Mouse (Mus musculus) right cerebral cortex, postnatal 14 days (tissue): ENCODE measurements around the gene Ggt5.
"Not testable (repeated sequence)": the region's sequence is repeated elsewhere in the genome, so short reads cannot be mapped to it uniquely, and the experiment has no call there.

Source experiments
- DNase-seq: peaks from one replicate; pipeline ENCODE4 v3.0.0; 2022

The Ggt5 gene

GRCm38 (mm10) chr10:75589129-75589528 lies at the start of gene Ggt5:
Ggt5 (plus strand) TSS chr10:75589340.
- DNase-seq = peak; percentile 36

DNA sequence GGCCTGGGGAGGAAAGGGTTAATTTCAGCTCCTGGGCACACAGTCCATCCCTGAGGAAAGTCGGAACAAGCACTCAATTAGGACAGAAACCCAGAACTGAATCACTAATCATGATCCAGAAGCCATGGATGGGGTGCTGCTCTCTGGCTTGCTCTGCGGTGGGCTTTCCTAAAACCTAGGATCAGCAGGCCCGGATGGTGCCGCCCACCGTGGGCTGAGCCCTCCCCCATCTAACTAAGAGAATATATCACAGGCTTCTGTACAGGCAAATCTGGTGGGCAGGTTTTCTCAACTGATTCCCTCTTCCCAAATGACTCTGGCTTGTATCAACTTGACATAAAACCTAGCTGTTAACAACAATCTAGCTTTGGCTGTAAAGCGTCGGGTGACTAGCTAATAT lies 41.2 kb upstream of the Ggt5 start:
- no peak for DNase-seq

DNA sequence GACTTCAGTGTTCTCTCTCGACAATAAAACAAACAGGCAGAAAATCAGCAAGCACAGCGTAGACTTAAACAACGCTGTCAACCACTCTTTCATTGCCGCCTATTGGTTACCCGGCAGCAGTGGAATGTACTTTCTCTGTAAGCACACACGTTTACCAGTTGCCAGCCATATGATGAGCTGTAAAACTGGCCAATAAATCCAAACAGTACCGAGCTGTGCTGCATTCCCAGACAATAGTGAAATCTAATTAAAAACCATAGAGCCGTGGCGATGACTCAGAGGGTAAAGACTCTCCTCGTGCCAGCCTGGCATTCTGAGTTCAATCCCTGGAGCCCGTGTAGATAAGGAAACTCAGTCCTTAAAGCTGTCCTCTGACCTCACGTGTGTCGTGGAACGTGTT lies 40.7 kb upstream of the Ggt5 start:
- DNase-seq = no peak

DNA sequence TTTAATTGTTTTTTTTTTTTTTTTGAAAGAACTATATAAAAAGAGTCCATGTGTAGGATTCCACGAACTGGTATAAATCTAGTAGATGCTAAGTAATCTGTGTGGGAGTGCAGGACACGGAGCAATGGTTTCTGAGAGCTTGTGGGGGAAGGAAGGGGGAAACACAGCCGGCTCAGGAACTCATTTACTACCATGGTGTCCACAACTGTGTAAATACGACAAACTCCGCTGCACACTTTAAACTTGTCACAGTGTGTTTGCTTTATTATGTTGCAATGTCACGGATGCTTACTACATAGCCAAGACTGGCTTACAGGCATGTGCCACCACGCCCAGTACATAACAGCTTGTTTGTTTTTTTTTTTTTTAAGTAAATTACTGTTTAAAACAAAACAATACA lies 39.3 kb upstream of the Ggt5 start:
- no peak for DNase-seq

DNA sequence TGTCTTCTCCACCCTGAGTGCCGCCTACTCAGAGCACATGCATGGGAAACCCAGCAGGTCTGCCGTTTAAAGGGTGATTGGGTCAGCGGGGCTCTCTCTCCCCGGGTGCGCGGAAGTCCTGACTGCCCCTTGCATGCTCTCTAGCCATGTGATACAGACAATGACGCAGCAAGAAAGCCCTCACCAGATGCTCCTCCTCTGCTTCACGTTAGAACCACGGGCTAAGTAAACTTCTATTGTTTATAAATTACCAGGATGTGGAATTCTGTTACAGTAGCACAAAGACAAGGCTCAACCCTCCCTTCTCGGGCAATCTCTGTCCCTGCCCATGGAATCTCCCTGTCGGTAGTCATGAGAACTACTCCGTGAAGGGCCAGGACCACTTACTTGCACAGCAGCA lies 38.0 kb upstream of the Ggt5 start:
- no peak for DNase-seq

- DNase-seq = no peak
Measured at GRCm38 (mm10) chr10:75552106-75552505, 37.0 kb upstream of the Ggt5 start.

GRCm38 (mm10) chr10:75552701-75553450 lies 36.3 kb upstream of the Ggt5 start:
- DNase-seq = no peak

DNA sequence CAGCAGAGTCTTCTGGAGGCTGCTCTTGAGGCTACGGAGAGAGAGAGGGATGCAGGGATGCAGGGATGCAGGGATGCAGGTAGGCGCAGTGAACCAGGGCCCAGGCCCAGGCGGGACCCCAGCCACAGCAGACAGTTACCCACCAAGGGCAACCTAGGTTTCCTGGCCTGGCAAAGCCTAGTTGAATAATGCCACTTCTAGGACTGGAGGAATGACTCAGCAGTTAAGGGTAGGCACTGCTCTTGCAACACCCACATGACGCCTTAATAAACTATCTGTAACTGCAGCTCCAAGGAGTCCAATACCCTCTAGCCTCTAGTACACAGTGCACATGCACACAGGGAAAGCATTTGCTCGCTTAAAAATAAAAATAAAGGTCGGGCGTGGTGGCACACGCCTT lies 35.0 kb upstream of the Ggt5 start:
- no peak for DNase-seq

DNA sequence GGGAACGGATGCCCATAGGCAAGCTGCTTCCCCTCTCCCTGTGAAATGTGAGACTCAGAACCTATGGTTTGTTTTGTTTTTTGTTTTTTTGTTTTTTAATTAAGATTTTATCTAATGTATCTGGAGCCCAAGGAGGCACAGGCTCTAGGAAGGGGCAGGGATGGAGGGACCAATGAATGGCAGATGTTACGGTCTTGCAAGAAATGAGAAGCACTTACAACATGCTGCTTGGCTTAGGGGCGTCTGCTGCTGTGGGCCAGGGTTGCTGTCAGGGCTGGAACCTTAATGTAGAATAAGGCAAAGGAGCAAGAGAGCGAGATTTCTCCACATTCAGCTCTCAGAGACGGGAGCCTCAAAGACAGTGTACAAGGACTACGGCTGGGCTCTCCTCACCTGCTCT lies 33.6 kb upstream of the Ggt5 start:
- no peak for DNase-seq

DNA sequence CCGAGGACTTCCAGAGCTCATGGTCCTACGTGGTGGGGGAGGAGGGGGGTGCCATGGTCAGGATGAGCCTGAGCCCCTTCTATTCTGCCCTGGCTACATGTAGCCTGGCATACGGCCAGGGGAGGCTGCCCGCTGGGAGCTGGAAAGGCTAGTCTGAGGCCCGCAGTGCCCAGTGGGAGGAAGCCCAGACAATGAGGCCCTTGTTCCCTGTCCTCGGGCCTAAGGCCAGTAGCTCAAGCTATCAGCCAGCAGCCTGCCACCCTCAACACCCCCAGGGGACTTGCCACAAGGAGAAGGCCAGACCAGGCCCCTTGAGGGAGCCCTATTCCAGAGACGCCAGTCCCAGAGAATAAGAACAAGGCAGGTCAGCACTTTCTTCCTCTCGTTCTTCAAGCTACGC lies 33.1 kb upstream of the Ggt5 start:
- peak; percentile 69 for DNase-seq

- peak; percentile 48 for DNase-seq
Measured at GRCm38 (mm10) chr10:75558515-75558914, 30.6 kb upstream of the Ggt5 start.

DNA sequence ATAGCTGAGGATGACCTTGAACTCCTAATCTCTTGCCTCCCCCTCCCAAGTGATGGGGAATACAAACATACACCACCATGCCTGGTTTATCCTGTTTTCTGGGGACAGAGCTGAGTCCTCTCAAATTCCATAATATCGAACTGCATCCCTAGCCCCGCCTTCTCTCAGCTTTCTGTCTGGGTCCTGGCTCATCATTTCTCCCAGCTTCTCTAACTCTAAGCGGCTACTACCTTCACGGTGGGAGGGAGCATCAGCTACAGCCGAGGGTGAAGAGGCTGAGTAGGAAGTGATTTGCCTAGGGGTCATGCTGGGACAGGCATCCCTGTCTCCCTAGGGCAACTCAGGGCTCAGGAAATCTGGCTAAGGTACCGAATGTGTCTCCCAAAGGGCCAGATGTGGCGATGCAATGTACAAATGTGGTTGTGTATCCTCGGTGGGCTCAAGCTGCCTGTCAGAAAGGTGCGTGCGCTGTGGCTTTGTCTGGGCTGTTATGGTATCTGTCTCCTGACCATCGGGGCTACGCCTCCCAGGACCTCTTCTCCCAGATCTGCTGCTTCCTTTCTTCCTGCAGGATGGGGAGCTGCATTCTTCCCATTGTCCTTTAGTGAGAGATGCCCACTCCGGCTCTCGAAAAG lies 30.0 kb upstream of the Ggt5 start:
- DNase-seq = no peak

DNA sequence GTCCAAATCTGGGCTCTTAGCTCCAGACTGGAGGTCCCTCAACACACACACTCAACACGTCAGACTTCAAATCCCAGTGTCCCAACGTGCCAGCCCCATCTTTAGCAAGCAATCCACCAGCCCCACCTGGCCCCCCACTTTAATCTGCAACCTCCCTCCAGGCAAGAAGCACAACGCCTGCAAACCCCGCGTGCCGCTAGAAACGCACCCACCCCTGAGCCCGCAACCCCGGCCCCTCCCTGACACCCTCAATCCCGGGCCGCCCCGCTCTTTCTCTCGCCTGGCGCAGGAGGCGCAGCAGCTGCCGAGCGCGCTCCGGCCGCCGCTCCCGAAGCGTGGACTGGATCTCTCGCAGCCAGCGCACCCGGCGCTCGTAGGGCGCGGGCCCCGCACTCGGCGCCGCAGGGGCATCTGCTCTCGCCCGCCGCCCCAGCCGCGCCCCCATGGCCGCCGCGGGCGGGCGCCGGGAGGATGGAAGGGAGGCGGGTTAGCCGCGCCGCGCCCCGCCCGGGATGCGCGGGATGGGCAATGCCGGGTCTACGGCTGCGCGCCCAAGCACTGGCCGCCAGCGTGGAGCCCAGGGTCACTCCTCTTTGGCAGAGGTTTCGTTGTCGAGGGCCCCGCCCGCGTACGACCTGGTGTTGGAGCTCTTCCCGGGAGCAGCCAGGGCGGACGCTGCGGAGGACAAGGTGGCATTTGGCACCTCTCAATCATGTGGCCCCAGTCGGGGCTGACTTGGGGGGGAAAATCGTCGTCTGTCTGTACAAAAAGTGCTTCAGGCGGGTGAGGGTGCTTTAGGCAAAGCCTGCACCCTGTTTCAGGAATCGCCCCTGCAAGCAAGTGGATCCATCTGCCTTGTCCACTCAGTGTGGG lies 29.2 kb upstream of the Ggt5 start, which contains the start of gene Lrrc75b:
Gene Lrrc75b (minus strand): TSS at position 655 of the 873 bp plus-strand sequence.
- DNase-seq = peak; percentile 54

DNA sequence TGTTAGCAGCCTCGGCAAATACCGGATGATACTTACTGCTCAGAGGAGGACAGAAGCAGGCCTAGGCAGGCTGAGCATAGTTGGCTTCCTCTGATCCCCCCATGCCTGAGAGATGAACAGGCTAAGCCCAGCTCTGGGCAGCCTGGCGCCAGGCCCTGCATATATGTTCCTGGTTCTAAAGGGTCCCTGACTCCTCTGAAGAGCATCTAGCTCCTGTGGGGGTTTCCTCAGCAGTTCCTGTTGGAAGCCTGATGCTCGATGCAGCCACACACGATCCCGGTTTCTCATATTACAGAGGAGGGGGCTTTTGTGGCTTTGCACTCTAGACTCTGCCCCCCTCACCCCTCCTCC lies 28.6 kb upstream of the Ggt5 start:
- no peak for DNase-seq

DNA sequence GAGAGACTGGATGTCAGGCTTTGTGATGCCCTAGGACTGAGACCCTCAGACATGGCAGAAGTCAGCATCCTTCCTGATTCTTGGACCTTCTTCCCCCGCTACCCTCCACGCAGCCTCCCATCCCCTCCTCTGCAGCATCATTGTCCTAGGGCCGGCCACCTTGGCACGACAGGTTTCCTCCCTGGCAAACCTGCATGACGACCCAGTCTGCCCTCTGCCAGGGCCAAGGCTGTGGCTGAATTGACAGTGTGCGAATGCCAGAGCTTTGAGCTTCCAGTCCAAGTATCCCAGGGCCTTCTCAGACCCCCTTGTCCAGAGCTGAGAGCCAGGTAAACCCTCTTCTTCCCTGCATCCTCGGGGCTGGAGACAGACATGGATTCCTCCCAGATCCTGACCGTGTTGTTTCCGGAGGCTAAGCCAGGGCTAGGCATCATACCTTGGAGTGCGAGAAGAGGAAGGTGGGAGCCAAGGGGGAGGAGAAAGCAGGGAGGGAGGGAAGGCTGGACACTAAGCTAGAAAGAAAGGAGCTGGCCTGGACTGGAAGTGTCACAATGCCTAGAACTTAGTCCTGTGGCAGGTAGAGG lies 28.0 kb upstream of the Ggt5 start, which contains the start of gene Ggt1:
Gene Ggt1 (plus strand): TSS at position 534 of the 584 bp plus-strand sequence.
- no peak for DNase-seq

DNA sequence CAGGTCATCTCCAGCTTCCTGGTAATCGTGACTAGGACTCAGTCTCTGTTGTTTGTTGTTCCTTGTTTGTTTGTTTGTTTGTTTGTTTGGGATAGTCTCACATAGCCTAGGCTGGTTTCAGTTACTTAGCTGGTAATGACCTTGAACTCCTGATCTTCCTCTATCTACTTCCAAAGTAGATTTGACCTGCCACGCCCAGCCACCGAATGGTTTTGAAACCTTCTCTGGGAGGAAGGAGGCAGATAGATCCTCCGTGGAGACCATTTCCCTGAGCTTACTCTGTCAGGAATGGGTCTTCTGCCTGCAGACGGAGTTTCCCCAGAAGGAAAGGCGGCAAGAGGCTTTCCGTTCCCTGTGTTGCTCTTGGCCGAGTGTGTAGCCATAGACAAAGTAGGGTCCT lies 26.5 kb upstream of the Ggt5 start:
- no peak for DNase-seq

DNA sequence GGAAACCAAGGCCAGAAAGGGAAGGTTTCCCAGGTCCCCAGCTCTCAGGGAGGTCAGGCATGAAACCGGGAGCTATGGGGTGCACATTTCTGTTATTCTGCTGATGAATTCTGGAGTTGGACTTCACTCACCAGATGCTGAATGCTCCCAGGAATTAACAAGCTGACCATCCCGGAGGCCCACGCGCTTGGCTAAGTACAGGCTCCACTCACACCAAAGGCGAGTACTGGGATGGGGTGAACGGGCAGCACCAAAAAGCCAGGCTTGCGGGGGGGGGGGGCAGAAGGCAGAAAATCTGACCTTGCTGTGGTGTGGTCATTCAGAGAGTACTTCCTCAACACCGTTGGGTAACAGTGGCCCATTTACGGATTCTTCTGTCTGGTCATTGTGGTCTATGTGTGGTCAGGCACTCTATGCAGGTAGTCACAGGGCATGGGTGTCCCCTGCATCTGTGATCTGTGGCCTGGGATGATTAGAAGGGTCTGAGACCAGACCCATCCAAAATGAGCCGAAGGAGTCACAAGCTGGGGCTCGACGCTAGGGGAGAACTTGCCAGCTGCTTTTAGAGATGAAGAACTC lies 24.4 kb upstream of the Ggt5 start:
- no peak for DNase-seq

DNA sequence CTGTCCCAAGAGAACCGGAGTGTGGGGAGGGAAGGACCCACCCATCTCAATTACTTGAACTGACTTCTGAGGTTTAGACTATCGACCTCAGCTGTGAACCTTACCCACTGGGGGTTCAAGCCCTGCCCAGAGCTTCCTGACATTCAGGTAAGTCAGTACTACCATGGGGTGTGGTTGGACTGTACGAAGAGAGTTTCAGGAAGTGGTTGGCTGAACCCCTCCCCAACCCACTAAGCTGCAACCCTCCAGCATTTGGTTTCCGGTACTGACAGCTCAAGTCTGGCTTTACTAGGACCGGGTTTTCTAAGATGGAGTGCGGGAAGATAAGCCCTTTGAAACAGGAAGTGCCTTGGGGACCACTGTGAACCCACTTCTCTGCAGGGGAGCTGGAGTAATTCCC lies 23.7 kb upstream of the Ggt5 start:
- DNase-seq = no peak

DNA sequence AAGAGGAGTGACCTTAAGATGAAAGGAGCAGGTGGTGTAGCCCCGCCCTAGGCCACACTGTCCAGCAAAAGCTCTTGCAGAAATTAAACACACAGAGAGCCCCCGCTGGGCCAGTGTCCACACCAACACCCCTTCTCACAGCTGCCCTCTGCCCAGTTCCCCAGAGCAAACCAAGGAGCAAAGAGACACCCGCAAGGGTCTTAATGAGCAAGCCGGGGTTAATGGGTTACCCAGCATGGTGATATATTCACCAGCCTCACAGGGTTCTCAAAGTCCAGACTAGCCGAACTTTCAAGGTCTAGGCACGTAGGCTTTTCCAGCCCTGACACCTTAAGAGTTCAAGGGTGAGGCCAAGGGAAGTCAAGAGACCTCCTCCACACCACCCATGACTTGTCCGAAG lies 23.2 kb upstream of the Ggt5 start:
- no peak for DNase-seq

DNA sequence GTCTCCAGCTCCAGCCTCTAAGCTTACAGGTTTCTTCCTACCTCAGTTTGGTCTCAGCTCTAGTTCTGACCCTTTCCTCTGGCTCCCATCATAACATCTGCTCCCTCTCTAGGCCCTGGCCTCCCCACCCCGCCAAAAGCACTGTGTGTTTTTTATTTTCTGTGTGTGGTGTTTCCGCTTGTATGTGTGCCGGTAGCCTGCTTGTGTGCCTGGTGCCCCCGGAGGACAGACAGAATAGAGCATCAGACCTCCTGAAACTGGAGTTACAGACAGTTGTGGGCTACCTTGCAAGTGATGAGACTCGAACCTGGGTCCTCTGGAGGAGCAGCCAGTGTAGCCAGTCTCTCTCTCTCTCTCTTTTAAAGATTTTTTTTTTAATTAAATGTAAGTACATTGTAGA lies 22.8 kb upstream of the Ggt5 start:
- DNase-seq = no peak

- not testable (repeated sequence) for DNase-seq
Measured at GRCm38 (mm10) chr10:75566765-75567164, 22.4 kb upstream of the Ggt5 start.

DNA sequence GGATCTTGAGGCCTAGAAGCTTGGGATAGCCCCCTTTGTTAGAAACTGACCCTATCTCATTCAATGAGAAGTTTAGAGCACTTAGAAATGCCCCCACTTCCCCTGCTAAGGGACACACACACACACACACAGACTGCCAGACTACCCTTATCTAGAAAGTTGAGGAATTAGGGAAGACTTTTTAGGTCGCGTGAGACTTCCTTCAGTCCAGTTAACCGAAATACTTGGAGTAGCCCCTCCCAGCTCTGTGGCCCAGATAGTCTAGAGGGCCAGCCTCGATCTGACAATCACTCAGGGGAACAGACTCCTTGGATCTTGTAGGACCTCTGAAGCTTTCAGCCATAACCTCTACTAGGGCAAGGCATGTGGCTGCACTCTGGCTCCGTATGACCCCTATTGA lies 21.1 kb upstream of the Ggt5 start:
- DNase-seq = no peak

DNA sequence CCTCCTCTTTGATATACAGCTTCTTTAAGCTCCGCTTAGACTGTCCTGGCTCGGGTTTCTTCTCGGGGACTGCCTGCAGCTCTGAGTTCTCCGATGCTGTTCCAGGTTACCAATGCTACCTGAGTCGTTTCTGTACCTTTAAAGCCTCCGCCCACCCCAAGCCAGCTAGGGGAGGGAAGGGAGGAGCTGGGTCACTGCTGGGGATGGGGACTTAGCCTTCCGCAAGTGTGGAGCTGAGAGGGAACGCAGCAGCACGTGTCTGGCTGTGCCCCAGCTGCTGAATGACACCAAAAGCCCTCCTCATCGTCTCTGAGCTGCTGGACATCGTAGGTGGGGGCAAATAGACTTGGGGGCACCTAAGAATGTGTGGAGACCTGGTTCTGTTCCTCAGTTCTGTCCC lies 20.7 kb upstream of the Ggt5 start:
- no peak for DNase-seq
